Comparison of ENCODE assay signal across 13 mouse cellular contexts in the genomic region with DNA sequence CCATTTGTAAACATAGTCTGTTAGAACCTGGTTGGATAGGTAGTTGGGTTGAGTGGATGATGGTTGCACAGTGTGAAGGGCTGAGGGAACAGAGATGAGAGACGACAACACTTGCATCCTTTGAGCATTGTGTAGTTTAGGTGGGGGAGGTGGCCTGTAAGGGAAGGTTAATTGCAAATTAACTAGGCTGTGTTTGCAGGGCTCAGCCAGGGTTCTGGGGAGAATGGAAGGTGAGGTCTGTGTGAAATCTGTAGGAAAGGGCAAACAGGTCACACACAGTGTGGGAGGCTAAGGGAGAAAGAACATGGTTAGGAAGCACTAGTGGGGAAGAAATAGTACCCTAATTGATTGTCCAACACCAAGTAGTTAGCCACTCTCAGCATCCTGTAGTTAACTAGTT.
"Had no signal": no experiment of that assay in that cellular context is flagged by ENCODE, and none has a peak within 500 bp of the region (broad histone marks: within the 10 kb centered on the region; RNA-seq: fewer than 3 reads in every experiment).

No protein-coding gene starts in this region.

- ATAC-seq: midbrain, embryonic 16.5 days had no signal

- H3K4me2 ChIP-seq: midbrain, embryonic 12.5 days; stomach, embryonic 15.5 days had no signal

- H3K27me3 ChIP-seq: midbrain, embryonic 12.5 days; stomach, embryonic 15.5 days had no signal

- H3K27ac ChIP-seq: left cerebral cortex, adult 2 months; limb, embryonic 10.5 days; liver, embryonic 14.5 days; macrophage; midbrain, embryonic 12.5 days; stomach, embryonic 15.5 days had no signal

- H3K4me3 ChIP-seq: left cerebral cortex, adult 2 months; limb, embryonic 10.5 days; midbrain, embryonic 12.5 days; stomach, embryonic 15.5 days had no signal

- DNase-seq: kidney, adult 8-10 months; kidney, postnatal 10 days; lung, adult 2 months; right cerebral cortex, postnatal 14 days; thymus, adult 2 months; thymus, postnatal 25 days had no signal

- H3K9me3 ChIP-seq: limb, embryonic 10.5 days; midbrain, embryonic 12.5 days; stomach, embryonic 15.5 days had no signal

- H3K9ac ChIP-seq: liver, embryonic 14.5 days; midbrain, embryonic 12.5 days; stomach, embryonic 15.5 days had no signal

- H3K36me3 ChIP-seq: limb, embryonic 10.5 days; midbrain, embryonic 12.5 days; stomach, embryonic 15.5 days had no signal
